Mouse (Mus musculus): ENCODE results near the gene Rufy1. TPM values are rescaled to one million over a fixed set of nuclear protein-coding genes. Genes with fewer than 3 reads are reported as not detected.
"Not testable (repeated sequence)": the region's sequence is repeated elsewhere in the genome, so short reads cannot be mapped to it uniquely, and the experiment has no call there.

Gene Rufy1
- total RNA-seq, 2 experiments from 2014 or later: 29.2 to 30.3 TPM

DNA sequence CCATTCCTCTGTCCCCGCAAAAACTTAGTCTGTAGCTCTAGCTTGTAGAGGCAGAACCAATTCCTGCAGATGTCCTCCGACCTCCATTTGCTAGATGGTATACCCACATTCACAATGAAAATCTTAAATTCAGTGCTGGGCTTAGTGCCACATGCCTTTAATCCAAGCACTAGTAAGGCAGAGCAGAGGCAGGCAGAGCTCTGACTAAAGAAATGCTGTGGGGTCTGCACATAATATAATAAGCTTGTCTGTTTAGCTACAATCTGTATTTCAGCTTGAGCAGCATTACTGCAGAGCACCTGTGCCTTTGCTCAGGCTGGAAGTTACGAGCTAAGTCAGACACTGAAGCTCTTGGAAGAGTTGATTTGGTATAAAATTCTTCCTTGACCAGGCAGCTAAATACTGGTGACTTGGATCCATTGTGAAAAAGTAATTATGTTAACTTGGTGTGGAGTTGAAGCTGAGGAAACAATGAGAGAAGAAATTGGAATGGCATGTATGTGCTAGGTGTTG, 43.7 kb downstream of the Rufy1 start:
- DNase-seq (ENCODE audit: low spot score in 2 of 2): no peak

DNA sequence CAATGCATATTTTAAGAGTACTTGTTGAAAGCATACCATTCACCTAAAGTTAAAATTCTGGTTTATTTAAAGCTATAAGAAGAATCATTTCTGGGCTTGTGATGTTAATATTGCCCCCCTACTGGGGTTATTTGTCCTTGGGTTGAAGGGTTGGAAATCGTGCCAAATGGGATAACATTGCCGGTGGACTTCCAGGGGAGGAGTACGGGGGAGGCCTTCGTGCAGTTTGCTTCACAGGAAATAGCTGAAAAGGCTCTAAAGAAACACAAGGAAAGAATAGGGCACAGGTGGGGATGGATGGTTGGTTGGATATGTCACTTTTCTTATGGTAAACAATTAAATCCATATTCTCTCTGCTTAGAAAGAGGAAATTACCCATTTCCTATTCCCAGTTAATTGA, 49.6 kb downstream of the Rufy1 start:
- DNase-seq (ENCODE audit: low spot score in 2 of 2): no peak

DNA sequence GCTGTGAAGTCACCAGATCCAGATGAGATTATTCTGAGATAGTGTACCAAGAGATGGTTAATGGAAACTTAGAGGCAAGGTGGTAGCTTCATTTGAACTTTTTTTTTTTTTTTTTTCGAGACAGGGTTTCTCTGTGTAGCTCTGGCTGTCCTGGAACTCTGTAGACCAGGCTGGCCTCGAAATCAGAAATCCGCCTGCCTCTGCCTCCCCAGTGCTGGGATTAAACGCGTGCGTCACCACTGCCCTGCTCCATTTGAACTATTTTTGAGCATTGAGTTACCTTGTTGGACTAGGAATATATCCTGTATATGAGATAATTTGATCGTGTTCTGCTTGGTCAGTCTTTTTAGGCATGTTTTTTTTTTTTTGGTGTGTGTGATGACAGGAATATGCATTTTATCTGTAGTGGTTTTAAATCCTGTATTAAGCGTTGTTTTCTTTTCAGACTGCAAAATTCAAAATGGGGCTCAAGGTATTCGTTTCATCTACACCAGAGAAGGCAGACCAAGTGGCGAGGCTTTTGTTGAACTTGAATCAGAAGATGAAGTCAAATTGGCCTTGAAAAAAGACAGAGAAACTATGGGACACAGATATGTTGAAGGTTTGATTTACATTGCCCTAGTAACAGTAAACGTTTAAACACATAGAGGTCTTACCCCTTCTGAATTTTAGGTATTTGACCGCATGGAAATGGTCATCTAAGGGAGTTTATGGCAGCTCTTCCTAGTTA, 51.7 kb downstream of the Rufy1 start:
- DNase-seq (ENCODE audit: low spot score in 2 of 2): no peak

DNA sequence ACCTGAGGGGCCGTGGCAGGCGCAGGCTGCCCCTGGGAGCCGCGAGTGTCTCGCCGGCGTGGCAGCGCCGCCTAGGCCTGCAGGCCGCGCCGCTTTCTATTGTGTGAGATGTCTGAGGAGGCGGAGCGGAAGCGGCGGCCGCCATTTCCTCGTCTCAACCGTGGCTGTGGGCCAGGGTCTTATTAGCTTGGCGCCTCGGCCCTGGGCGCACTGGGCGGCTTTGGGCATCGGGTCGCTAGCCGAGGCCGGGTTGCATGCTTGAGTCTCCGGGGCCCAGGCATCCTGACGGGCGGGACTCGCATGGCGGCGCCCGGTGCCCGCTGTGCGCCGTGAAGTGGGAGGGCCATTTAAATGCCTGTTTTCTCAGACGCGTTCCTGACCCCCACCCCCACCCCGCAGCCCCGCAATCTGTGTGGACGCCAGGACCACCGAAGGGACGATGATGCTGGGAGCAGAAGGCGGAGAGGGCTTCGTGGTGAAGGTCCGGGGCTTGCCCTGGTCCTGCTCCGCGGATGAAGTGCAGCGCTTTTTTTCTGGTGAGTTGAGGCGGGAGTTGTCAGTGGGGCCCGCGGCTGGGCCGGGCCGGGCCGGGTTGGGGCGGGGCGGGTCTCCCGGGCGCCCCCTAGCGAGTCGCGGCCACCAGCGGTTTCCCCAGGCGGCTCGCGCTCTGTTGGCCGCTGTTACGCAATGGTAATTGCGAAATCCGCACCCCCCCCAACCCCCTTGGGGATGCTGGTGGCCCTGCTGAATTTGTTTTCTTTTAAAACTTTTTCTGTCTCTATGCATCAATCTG, 52.8 kb downstream of the Rufy1 start:
- DNase-seq (ENCODE audit: low spot score in 2 of 2): peak; percentile 78 to 82

DNA sequence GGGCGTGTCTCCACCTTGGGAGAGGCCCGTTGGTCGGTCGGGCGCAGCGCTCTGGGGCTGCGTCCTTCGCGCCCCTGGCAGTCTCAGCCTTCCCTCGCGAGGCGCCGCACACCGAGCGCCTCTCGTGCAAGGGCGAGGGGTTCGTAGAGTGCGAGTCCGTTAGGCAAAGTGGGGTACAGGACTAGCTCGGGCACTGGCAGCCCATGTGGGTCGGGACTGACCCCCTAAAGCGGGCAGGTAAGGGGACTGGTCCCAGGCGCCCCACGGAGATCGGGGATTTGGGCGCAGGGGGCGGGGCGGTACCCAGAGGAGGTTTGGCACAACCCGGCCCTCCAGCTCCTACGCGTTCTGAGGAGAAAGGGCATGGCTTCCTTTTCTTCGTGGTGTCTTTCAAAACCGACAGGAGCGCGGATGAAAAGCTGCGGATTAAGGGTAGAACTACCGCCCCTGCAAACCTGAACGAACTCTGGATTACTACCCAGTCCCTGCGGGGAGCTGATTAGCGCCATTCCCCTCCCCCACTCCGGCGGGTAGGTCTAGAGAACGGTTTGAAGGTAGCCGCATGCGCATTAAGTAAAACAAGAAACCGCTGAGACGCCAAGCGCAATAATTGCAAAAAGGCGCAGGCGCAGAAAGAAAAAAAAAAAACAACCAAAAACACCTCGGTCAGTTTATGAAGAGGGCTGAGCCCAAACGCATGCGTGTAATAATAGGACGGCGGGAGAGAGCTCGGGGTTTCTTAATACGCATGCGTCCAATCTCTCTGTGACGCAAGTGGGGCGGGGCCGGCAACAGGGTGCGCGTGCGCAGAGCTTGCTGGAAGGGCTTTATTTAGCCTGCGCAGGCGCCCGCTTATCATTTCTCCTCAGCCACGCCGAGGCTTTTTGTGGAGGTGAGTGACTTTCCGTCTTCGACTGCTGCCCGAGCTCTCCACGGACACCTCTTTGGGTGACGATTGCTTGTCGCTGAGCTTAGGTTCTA, 53.7 kb downstream of the Rufy1 start, which contains the start of gene Hnrnph1:
Gene Hnrnph1, plus strand, starts transcription at position 80 of the 981 bp plus-strand sequence.
- peak; percentile 96 to 97 for DNase-seq (ENCODE audit: low spot score in 2 of 2)

DNA sequence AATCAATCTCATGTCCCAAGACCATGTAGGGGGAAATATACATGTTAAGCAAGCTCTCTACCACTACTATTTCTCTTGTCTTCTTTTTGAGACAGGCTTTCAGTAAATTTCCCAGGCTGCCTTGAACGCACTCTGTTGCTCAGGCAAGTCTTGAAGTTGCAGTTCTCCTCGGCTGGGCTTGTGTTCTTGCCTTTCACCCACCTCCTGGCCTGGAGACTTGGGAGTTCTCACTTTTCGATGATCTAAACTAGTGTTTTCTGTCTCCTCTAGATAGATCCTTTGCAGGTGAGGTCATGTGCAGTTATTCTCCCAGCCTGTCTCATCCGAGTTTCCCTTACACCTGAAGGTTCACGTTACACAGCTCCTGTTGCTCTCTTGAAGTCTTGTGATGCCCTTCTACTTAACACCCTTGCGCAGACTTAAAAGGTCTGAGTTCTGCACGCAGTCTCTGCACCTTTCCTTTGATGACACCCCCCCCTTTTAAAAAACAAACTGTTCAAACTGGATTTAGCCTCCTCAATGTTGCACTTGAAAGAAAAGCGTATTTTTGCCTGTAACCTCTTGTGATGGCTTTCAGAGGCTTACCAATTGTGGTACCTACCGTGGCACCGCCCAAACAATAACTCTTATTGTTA, 54.7 kb downstream of the Rufy1 start:
- DNase-seq (ENCODE audit: low spot score in 2 of 2): no peak

DNA sequence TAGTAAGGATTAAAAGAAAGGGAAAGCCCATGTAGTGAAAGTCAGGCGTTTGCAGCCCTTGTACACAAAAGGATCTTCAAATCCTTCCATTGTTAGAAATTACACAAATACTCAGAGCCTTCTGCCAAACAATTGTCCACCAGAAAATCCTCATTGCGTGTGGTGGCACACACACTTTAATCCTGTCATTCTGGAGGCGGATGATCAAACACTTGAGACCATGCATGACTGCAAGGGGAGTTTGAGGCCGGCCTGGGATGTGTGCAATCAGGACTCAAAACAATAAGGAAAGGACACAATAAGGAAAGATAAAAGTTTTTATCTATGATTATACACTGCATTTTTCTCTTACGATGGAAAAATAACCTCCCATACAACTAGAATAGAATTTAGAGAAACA, 55.5 kb downstream of the Rufy1 start:
- no peak for DNase-seq (ENCODE audit: low spot score in 2 of 2)

DNA sequence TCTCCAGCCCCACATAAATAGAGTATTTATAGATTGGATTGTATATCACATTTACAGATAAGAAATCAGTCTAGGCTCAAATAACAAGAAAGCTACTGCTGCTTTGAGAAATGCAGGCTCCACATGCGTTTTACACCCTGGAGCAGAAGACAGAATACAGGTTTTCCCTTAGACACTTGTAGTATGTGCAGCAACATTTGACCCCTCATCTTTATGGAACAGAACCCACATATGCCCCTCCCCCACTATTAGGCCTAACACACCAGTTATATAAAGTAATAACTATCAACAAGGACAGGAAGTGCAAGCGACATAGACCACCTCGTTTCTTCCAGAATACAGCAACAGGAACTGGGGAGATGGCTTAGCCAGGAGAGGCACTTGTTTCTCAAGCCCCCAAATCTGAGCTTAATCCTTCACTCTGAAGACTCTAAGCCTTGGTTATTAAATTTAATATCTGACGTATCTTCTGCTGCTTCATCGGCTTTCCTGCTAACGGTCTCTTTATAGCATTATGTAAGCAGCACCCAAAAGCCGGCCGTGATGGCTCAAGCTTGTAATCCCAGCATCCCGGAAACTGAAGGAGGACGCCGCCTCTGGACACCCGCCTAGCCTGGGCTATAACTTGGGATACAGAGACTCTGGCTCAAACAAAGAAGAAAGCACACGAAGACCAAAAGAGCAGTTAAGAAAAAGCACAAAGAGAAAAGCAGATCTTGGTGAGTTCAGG, 56.5 kb downstream of the Rufy1 start:
- no peak for DNase-seq (ENCODE audit: low spot score in 2 of 2)

DNA sequence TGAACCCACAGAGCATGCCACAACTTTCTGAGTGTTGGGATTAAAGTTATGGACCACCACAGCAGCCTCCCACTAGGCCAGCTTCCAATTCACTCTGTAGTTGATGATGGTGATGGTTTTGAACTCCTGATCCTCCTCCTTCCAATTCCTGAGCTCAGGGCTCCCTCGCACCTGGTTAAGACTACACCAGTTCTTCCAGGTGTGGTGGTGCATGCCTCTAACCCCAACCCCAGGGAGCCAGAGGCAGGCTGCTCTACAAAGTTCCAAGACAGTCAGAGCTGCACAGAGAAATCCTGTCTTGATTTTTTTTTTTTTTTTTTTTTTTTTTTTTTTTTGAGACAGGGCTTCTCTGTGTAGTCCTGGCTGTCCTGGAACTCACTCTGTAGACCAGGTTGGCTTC, 57.3 kb downstream of the Rufy1 start:
- no peak for DNase-seq (ENCODE audit: low spot score in 2 of 2)

DNA sequence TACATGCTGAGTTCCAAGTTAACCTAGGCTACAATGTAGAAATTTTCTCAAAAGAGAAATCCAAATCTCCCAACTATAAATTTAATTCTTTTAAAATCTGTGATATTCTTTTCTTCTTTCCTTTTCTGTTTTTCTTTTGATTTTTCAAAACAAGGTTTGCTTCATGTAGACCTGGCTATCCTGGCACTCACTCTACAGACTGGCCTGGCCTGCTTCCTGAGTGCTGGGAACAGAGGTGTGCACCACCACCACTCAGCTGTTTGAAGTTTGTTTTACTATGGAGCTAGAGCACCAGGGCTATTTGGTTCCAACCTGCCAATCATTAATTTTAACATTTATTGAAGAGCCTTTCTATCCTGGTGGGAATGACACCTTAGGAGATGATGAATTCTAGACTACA, 57.8 kb downstream of the Rufy1 start:
- no peak for DNase-seq (ENCODE audit: low spot score in 2 of 2)

DNA sequence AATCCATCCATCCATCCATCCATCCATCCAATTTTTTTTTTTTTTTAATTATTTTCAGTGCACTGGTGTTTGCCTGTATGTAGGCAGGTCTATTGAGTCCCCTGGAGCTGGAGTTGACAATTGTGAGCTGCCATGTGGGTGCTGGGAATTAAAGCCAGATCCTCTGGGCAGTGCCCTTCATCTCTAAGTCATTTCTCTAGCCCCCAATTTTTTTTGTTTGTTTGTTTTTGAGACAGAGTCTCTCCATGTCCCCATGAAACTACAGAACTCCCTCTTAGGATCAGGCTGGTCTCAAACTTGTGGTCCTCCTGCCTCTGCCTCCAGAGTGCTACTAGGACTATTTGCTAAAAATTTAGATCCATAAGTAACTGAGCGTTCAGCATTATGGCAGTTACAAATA, 59.0 kb downstream of the Rufy1 start:
- DNase-seq (ENCODE audit: low spot score in 2 of 2): no peak

DNA sequence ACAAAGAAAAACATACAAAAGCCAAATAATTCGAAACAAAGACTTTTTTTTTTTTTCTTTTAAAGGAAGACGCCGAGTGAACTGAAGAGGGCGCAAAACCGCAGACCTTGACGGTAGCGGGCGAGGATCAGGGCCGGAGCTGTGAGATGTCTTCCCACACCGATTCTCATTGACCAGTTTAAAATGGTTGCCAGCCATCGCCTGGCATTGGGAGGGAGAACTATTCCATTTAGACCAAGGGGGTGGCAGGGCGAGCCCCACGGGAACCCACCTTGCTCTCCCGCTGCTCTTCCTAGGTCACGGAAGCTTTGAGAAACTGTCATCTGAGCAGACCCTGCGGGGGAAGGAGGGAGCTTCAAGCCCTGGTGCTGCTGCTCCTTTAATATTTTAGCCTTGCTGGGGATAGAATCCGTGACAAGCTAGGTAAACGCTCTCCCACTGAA, 59.5 kb downstream of the Rufy1 start:
- DNase-seq (ENCODE audit: low spot score in 2 of 2): peak; percentile 57 to 61

DNA sequence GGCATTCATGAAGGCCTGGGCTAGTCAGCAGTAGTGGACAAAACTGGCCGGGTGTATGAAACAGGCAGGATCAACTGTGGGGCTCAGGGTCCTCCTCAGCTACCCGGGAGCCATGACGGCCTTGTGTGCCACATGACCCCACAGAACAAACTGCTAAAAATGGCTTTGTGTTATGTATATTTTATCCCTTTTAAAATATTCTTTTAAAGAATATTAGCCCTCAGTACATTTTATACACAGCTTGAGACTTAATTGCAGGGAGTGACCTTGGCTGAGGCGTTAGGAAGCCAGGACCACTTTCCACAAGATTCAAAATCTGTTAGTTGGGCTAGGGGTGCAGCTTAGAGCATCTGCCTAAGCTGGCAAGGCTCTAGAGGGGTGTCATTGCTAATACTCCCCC, 60.0 kb downstream of the Rufy1 start:
- DNase-seq (ENCODE audit: low spot score in 2 of 2): no peak

DNA sequence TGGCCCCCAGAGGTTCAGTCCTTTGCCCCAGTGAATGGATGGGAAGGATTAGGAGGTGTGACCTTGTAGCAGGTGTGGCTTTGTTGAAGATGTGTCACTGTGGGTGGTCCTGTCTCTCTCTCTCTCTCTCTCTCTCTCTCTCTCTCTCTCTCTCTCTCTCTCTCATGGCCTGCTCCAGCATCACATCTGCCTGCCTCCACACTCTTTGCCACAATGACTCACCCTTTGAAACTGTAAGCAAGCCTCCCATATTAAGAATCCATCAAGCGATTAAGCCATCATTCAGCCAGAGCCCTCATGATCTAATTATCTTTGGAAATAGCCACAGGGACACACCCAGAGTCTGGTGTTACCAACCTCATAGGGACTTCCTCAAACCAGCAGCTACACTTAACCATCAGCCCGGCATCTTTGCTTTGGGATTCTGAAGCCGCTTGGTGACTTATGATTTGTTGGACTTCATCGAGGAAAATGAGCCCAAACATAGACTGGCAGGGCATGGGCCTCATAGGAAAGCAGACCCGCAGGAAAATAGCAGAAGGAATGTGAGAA, 61.5 kb downstream of the Rufy1 start:
- DNase-seq (ENCODE audit: low spot score in 2 of 2): no peak

DNA sequence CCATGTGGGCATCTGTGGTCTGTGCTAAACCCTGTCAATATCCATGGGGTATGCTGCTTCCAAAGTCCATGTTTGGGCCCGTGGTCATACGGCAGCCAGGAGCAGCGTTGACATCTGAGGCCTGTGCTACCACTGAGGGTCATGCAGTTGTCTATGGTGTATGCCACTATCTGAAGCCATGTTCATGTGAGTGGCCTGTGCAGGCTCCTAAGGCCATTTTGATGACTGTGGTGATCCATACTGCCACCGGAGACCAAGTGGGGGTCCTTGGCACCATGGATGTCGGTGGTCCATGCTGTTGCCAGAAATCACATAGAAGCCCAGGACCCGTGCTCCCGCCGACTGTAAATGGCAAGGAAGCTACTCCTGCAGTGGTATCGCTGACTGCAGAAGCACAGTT, 63.4 kb downstream of the Rufy1 start:
- no peak for DNase-seq (ENCODE audit: low spot score in 2 of 2)

DNA sequence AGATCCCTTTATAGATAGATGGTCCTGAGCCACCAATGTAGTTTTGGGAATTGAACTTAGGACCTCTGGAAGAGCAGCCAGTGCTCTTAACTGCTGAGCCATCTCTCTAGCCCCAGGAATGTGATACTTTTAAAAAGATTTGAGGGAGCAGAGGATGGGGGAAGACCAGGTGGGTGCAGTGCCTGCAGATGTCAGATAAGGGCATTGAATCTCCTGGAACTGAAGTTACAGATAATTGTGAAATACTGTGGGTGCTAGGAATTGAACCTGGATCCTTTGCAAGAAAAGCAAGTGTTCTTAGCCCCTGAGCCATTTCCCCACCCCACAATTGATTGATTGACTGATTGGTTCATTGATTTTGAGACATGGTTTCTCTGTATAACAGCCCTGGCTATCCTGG, 65.6 kb downstream of the Rufy1 start:
- DNase-seq (ENCODE audit: low spot score in 2 of 2): no peak

DNA sequence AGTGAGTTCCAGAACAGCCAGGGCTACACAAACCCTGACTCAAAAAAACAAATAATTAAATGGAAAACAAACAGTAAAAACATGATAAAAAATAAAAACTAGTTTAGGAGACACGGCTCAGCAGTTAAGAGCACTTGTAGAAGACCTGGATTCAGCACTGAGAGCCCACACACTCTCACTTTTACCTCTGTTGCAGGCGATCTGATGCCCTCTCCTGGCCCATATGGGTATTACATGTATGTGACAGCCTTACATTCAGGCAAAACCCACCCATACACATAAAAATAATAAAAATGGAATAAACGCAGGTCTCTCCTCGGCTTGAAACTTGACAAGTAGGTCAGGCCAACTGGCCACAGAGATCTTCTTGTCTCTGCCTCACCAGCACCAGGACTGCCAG, 66.4 kb downstream of the Rufy1 start:
- DNase-seq (ENCODE audit: low spot score in 2 of 2): peak; percentile 80 to 89

DNA sequence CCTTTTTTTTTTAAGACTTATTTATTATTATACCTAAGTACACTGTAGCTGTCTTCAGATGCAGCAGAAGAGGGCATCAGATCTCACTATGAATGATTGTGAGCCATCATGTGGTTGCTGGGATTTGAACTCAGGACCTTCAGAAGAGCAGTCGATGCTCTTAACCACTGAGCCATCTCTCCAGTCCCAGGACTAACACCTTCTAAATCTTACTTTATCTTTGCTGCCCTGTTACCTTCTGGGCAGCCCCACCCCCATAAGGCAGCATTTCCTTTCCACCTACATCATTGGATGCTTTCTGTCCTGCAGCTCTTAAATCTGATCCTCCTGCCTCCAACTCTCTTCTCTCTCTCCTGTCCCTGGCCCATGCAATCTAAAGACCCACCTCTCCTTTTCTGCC, 69.6 kb downstream of the Rufy1 start:
- not testable (repeated sequence) for DNase-seq (ENCODE audit: low spot score in 2 of 2)
